Mouse (Mus musculus) ES-Bruce4 (cell line): ENCODE data around the gene Cd3g. TPM values are rescaled to one million over a fixed set of nuclear protein-coding genes. Genes with fewer than 3 reads are reported as not detected.

ENCODE experiments used
- H3K27ac ChIP-seq: 2 replicates; pipeline ENCODE4 v1.5.1; 2012; ENCODE audit warnings: low read length, inconsistent platforms; ENCODE audit not compliant: insufficient read depth
- H3K27me3 ChIP-seq: 2 replicates; pipeline ENCODE4 v1.6.1; 2012; ENCODE audit warnings: mild to moderate bottlenecking, low read length, inconsistent platforms; ENCODE audit not compliant: control insufficient read depth, poor library complexity, insufficient read depth, severe bottlenecking
- H3K36me3 ChIP-seq: 2 replicates; pipeline ENCODE4 v1.6.1; 2012; ENCODE audit warnings: inconsistent platforms, mild to moderate bottlenecking, low read length, moderate library complexity; ENCODE audit not compliant: control insufficient read depth, poor library complexity, insufficient read depth, severe bottlenecking
- H3K4me1 ChIP-seq: one replicate; pipeline ENCODE4 v1.8.1; 2011; ENCODE audit warnings: low read length; ENCODE audit not compliant: control insufficient read depth, insufficient read depth
- H3K4me3 ChIP-seq: 2 replicates; pipeline ENCODE4 v1.5.1; 2011; ENCODE audit warnings: low read depth, mild to moderate bottlenecking, low read length
- H3K9ac ChIP-seq: 2 replicates; pipeline ENCODE4 v1.6.1; 2012; ENCODE audit warnings: low read depth, mild to moderate bottlenecking, inconsistent platforms; ENCODE audit not compliant: poor library complexity, severe bottlenecking
- H3K9me3 ChIP-seq: replicated peaks from 2 replicates; pipeline ENCODE4 v1.6.1; 2012; ENCODE audit warnings: mild to moderate bottlenecking, low read length, inconsistent platforms; ENCODE audit not compliant: control insufficient read depth, poor library complexity, insufficient read depth, severe bottlenecking
- CTCF ChIP-seq: IDR thresholded peaks from one replicate; pipeline ENCODE4 v1.8.1; 2011; ENCODE audit warnings: low read depth, low read length
- EP300 ChIP-seq: IDR thresholded peaks from 2 replicates; pipeline ENCODE4 v1.6.1; 2011; ENCODE audit warnings: low read depth, low read length; ENCODE audit not compliant: insufficient read depth
- POLR2A ChIP-seq: IDR thresholded peaks from one replicate; pipeline ENCODE4 v1.8.1; 2011; ENCODE audit warnings: low read length; ENCODE audit not compliant: insufficient read depth
- polyA plus RNA-seq: library from polyadenylated mRNA; stranded (reverse); fragments of >200 nt; gene quantifications from 2 replicates; pipeline ENCODE4 v1.2.4, GENCODE M21; 2011; ENCODE audit warnings: low read depth; ENCODE audit not compliant: missing spikeins, insufficient read depth, insufficient read length

Cd3g gene
- polyA plus RNA-seq, 1 experiment, result not detected

GRCm38 (mm10) chr9:44985721-44986161 is 5.5 kb upstream of the Cd3g start:
- H3K9me3 ChIP-seq, result no peaks in the 10 kb centered on the region
- no peaks in the 10 kb centered on the region for H3K27me3 ChIP-seq
- H3K9ac ChIP-seq, result no peak overlapping the region
- TF ChIP-seq EP300 (no peak), POLR2A (no peak), CTCF (no peak)
- H3K36me3 ChIP-seq, result no peaks in the 10 kb centered on the region
- no peak overlapping the region for H3K27ac ChIP-seq
- H3K4me1 ChIP-seq, result no peaks in the 10 kb centered on the region
- H3K4me3 ChIP-seq, result no peak overlapping the region

- TF ChIP-seq POLR2A, result no peak
- no peak for TF ChIP-seq CTCF
- TF ChIP-seq EP300, result no peak
- Histone ChIP-seq H3K9me3 (no peaks in the 10 kb centered on the region), H3K27me3 (no peaks in the 10 kb centered on the region)
Observed at GRCm38 (mm10) chr9:44983001-44983400, 2.8 kb upstream of the Cd3g start.

GRCm38 (mm10) chr9:44982531-44982930 is 2.3 kb upstream of the Cd3g start:
- H3K4me3 ChIP-seq, result no peak overlapping the region
- H3K27ac ChIP-seq, result no peak overlapping the region
- no peaks in the 10 kb centered on the region for H3K4me1 ChIP-seq
- TF ChIP-seq EP300, result no peak
- no peak for TF ChIP-seq POLR2A
- TF ChIP-seq CTCF, result no peak
- no peak overlapping the region for H3K9ac ChIP-seq
- no peaks in the 10 kb centered on the region for H3K27me3 ChIP-seq
- no peaks in the 10 kb centered on the region for H3K36me3 ChIP-seq
- no peaks in the 10 kb centered on the region for H3K9me3 ChIP-seq

More at GRCm38 (mm10) chr9:44983001-44983400, 2.8 kb upstream of the Cd3g start:
- no peaks in the 10 kb centered on the region for H3K4me1 ChIP-seq
- no peaks in the 10 kb centered on the region for H3K36me3 ChIP-seq
- no peak overlapping the region for H3K27ac ChIP-seq
- no peak overlapping the region for H3K4me3 ChIP-seq
- H3K9ac ChIP-seq, result no peak overlapping the region

GRCm38 (mm10) chr9:44982081-44982480 is 1.9 kb upstream of the Cd3g start:
- Histone ChIP-seq H3K27ac (no peak overlapping the region), H3K27me3 (no peaks in the 10 kb centered on the region), H3K36me3 (no peaks in the 10 kb centered on the region), H3K4me3 (no peak overlapping the region), H3K9me3 (no peaks in the 10 kb centered on the region), H3K9ac (no peak overlapping the region), H3K4me1 (no peaks in the 10 kb centered on the region)
- TF ChIP-seq POLR2A (no peak), EP300 (no peak), CTCF (no peak)

GRCm38 (mm10) chr9:44981676-44982075 is 1.4 kb upstream of the Cd3g start, which contains the start of gene Cd3d:
Gene Cd3d (plus strand): TSS chr9:44981786.
- Histone ChIP-seq H3K27me3 (no peaks in the 10 kb centered on the region), H3K9ac (no peak within 1 kb of the TSS), H3K27ac (no peak within 1 kb of the TSS), H3K9me3 (no peaks in the 10 kb centered on the region), H3K4me1 (no peaks in the 10 kb centered on the region), H3K4me3 (no peak within 1 kb of the TSS), H3K36me3 (no peaks in the 10 kb centered on the region)
- no peak for TF ChIP-seq POLR2A
- TF ChIP-seq CTCF, result no peak
- no peak for TF ChIP-seq EP300

GRCm38 (mm10) chr9:44981104-44981503 is 873 bp upstream of the Cd3g start:
- no peak overlapping the region for H3K27ac ChIP-seq
- H3K27me3 ChIP-seq, result no peaks in the 10 kb centered on the region
- TF ChIP-seq EP300, result no peak
- TF ChIP-seq POLR2A, result no peak
- TF ChIP-seq CTCF, result no peak
- no peaks in the 10 kb centered on the region for H3K4me1 ChIP-seq
- H3K9me3 ChIP-seq, result no peaks in the 10 kb centered on the region
- no peaks in the 10 kb centered on the region for H3K36me3 ChIP-seq
- H3K9ac ChIP-seq, result no peak overlapping the region
- H3K4me3 ChIP-seq, result no peak overlapping the region

- Histone ChIP-seq H3K36me3 (no peaks in the 10 kb centered on the region), H3K9me3 (no peaks in the 10 kb centered on the region), H3K4me3 (no peak overlapping the region), H3K9ac (no peak overlapping the region), H3K27ac (no peak overlapping the region), H3K4me1 (no peaks in the 10 kb centered on the region), H3K27me3 (no peaks in the 10 kb centered on the region)
- TF ChIP-seq POLR2A (no peak), CTCF (no peak), EP300 (no peak)
Observed at GRCm38 (mm10) chr9:44979806-44980205, 425 bp downstream of the Cd3g start.
